Mouse (Mus musculus): ENCODE data around the gene Cnih1. TPM values are rescaled to one million over a fixed set of nuclear protein-coding genes. Genes with fewer than 3 reads are reported as not detected.

The Cnih1 gene
- 194 and 198 TPM in 2 replicates for polyA plus RNA-seq (2021; fragmentation: Nextera tagmentation)
- long read RNA-seq, experiment 1, transcript Cnih1-201 (5 exons, 1,538 nt): major isoform, 348 of 514 reads
- long read RNA-seq, experiment 1, transcript Cnih1-202 (6 exons, 789 nt): minor isoform, 138 of 514 reads
- long read RNA-seq, experiment 1, partial matches to known transcripts: 5 of 514 reads
- long read RNA-seq, experiment 1, other reads (novel, unspliced or antisense): 21 of 514 reads
- long read RNA-seq, experiment 2, transcript Cnih1-201 (5 exons, 1,538 nt): major isoform, 134 of 224 reads
- long read RNA-seq, experiment 2, transcript Cnih1-202 (6 exons, 789 nt): minor isoform, 72 of 224 reads
- long read RNA-seq, experiment 2, partial matches to known transcripts: 3 of 224 reads
- long read RNA-seq, experiment 2, other reads (novel, unspliced or antisense): 15 of 224 reads

GRCm38 (mm10) chr14:46787787-46788504, at the start of gene Cnih1:
Gene Cnih1, minus strand, starts transcription at chr14:46788411.

DNA sequence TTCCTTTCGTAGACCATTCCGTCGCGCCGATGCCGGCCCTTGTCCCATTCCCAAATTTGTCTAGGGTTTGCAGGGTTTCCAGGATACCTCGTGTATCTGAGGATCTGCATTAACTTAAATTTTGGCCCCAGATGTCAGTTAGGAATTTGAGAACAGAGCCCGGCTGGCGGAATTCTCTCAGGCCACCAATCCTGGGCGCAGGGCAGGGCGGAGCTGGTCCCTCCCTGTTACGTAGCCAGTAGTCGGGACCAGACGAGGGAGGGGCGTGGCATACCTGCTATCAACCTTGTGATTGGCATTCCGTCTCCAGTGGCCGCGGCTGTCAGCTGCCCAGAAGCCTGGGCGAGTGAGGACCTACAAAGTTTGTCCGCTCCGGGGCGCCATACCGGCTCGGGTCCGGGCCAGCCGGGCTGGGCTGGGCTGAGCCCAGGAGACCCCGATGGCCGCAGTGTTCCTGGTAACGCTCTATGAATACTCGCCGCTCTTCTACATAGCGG, 43.7 kb upstream of the Cnih1 start, which contains the start of gene Cgrrf1:
TSS of gene Cgrrf1 (plus strand) at position 289 of the 497 bp plus-strand sequence.

GRCm38 (mm10) chr14:46821873-46822716, 33.9 kb upstream of the Cnih1 start, which contains the start of gene Gmfb:
Gene Gmfb, minus strand, starts transcription at chr14:46822242.

DNA sequence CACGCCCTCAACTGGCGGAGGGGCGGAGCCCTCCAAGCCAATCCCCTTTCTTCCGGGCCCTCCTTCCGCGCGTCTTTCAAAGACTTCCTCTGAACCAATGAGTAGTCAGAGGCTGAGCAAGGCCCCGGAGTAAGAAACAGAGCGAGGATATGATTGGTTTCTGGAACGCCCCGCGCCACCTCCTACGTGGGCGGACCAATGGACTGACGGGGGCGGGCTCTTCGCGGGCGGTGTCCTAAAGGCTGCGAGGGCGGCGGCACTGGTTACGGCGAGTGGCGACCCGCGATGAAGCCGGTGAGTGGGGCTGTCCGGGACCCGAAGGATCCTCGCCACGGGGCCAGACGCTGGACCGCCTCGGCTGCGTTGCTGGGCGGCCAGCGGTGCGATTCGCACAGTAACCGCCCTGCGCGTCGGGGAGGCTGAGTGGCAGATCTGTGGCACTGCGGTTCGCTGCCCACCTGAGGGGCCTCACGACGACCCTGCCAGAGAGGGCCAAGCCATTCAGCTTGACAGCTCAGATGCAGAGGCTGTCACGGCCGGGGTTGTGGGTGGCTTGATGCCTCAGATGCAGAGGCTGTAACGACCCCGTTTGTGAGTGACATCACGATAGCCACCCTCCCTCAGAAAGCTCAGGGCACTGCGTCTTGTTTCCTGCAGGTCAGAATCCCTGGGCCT, 27.7 kb downstream of the Cnih1 start, which contains the start of gene Cdkn3:
TSS of gene Cdkn3 (plus strand) at position 187 of the 675 bp plus-strand sequence.

Other genes starting within 250 kb of the Cnih1 start
- gene Cdkn3, start 27.9 kb downstream of the Cnih1 start, polyA plus RNA-seq (2021; fragmentation: Nextera tagmentation): 2.5 and 2.7 TPM in 2 replicates
- gene Gmfb, start 33.8 kb upstream of the Cnih1 start, polyA plus RNA-seq (2021; fragmentation: Nextera tagmentation): 43.0 and 65.0 TPM in 2 replicates
- 45.2 and 45.5 TPM in 2 replicates for gene Cgrrf1, start 43.7 kb upstream of the Cnih1 start, polyA plus RNA-seq (2021; fragmentation: Nextera tagmentation)
- gene Samd4, start 94.4 kb upstream of the Cnih1 start, polyA plus RNA-seq (2021; fragmentation: Nextera tagmentation): 3.9 and 5.6 TPM in 2 replicates